Mouse (Mus musculus) midbrain, embryonic 11.5 days (tissue): ENCODE data around the gene Rps25. TPM values are rescaled to one million over a fixed set of nuclear protein-coding genes. Genes with fewer than 3 reads are reported as not detected.

Experiments used
- ATAC-seq: fragments of 200-750 bp; cut with Nextera tagmentation; 2 replicates; pipeline ENCODE4 v1.8.0; 2017; ENCODE audit warnings: moderate TSS enrichment, moderate library complexity; ENCODE audit not compliant: low FRiP score
- DNase-seq: peaks from one replicate; pipeline ENCODE4 v3.0.0; 2015; ENCODE audit warnings: low spot score; ENCODE audit errors: missing footprints
- H3K27ac ChIP-seq: fragments of 300-500 bp; sonication (generic); 2 replicates; pipeline ENCODE4 v1.5.1; 2014; ENCODE audit warnings: low read depth, low read length
- H3K27me3 ChIP-seq: fragments of 300-500 bp; sonication (generic); 2 replicates; pipeline ENCODE4 v1.6.1; 2014; ENCODE audit warnings: mild to moderate bottlenecking, low read length, moderate library complexity, mixed read lengths; ENCODE audit not compliant: control insufficient read depth, insufficient read depth
- H3K36me3 ChIP-seq: fragments of 300-500 bp; sonication (generic); 2 replicates; pipeline ENCODE4 v1.6.1; 2014; ENCODE audit warnings: mild to moderate bottlenecking, low read length, moderate library complexity, mixed read lengths; ENCODE audit not compliant: control insufficient read depth, insufficient read depth
- H3K4me1 ChIP-seq: fragments of 300-500 bp; sonication (generic); 2 replicates; pipeline ENCODE4 v1.6.1; 2014; ENCODE audit warnings: low read length; ENCODE audit not compliant: control insufficient read depth, insufficient read depth
- H3K4me2 ChIP-seq: fragments of 300-500 bp; sonication (generic); 2 replicates; pipeline ENCODE4 v1.6.1; 2014; ENCODE audit warnings: mild to moderate bottlenecking, moderate library complexity
- H3K4me3 ChIP-seq: fragments of 300-500 bp; sonication (generic); 2 replicates; pipeline ENCODE4 v1.5.1; 2014; ENCODE audit warnings: low read depth, low read length
- H3K9ac ChIP-seq: fragments of 300-500 bp; sonication (generic); 2 replicates; pipeline ENCODE4 v1.6.1; 2014; ENCODE audit warnings: low read length
- H3K9me3 ChIP-seq: fragments of 300-500 bp; sonication (generic); 2 replicates; pipeline ENCODE4 v1.6.1; 2016; ENCODE audit warnings: low read length; ENCODE audit not compliant: control insufficient read depth
- WGBS: fragments of 180-500 bp; shearing (Covaris S2); extraction: QIAGEN DNeasy Blood & Tissue Kit; methylation state at CpG from one replicate; pipeline ENCODE4 v1.1.7; 2014; 5-methylcytosine and 5-hydroxymethylcytosine counted together
- polyA plus RNA-seq: library from polyadenylated mRNA; unstranded; fragments of >200 nt; fragmentation: Nextera tagmentation; extraction: Ambion mirVana; gene quantifications from 2 replicates; pipeline ENCODE4 v1.2.1, GENCODE M21; 2014

Rps25 gene
- polyA plus RNA-seq, 1 experiment from 2014 or later: 1,826 TPM

DNA sequence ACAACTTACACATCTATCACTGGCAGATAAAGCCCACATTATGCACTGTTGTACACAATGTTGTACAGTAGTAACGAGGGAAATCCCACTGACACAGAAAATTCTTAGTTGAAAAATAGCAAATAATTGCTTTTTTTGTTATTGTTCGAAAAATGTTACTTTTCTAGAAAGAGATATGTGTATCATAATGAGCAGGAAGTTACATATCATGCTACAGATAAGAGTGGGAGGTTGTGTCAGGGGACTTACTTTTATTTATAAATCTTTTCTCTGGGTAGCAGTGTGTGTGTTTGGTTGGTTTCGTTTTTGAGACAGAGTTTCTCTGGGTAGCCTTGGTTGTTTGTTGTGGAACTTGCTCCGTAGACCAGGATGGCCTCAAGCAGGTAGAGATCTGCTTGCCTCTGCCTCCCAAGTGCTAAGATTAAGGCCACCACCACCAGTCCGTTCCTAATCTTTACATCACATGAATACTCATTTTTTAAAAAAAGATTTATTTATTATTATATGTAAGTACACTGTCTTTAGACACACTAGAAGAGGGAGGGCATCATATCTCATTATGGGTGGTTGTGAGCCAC, 28.7 kb upstream of the Rps25 start:
- ATAC-seq: no peak
- peak overlapping the region; percentile 93 for H3K4me2 ChIP-seq
- H3K36me3 ChIP-seq: peaks cover 12% of the 10 kb centered on the region; the same call in 1 of the 2 replicates
- no peak overlapping the region for H3K27ac ChIP-seq
- H3K27me3 ChIP-seq: no peaks in the 10 kb centered on the region
- H3K4me3 ChIP-seq: peak overlapping the region; percentile 89
- no peak for DNase-seq
- 90% methylated on average over 5 of the region's 5 CpGs for WGBS
- no peaks in the 10 kb centered on the region for H3K9me3 ChIP-seq
- H3K9ac ChIP-seq: peak overlapping the region; percentile 94; the same call in 1 of the 2 replicates
- H3K4me1 ChIP-seq: peaks cover 12% of the 10 kb centered on the region

DNA sequence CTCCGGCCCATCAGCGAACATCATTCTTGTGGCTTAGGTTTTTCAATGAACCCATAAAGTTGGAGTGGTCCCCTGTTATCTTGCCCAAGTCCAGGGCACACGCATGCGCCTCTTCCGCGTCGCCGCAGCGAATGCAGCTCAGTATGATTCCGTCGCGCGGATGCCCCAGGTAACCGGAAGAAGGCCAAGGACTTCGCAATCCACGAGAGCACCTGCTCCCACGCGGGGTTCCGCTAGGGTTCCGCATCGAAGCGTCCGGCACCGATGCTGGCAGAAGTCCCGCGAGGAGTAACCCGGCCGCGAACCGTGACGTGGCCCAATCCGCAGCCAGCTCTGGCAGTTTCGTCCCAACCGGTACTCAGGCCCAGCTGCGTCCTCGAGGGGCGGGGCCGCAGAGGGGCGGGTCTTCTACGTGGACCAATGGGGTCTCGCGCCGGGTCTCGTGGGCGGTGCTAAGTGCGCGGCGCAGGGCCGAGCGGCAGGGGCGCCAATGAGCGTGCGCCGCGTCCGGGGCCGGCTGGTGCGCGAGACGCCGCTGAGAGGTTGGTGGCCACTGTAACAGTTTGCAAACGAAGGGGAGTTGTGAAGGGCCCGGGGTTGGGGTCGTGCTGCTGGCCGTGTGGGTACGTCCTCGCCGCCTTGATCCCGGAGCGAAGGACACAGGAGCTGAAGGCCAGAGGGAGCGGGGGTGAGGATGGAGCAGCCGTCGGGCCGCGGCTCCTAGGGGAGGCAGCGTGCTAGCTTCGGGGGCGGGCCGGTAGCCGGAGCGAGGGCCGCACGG, 27.7 kb upstream of the Rps25 start, which contains the start of gene Hyou1:
Gene Hyou1 (plus strand): TSS at position 437 of the 781 bp plus-strand sequence.
- peak; percentile 99 for ATAC-seq
- Histone ChIP-seq H3K27ac (peak within 1 kb of the TSS; percentile 63), H3K4me2 (peak within 1 kb of the TSS; percentile 93), H3K4me3 (peak within 1 kb of the TSS; percentile 89), H3K9me3 (no peaks in the 10 kb centered on the region), H3K9ac (peak within 1 kb of the TSS; percentile 94), H3K27me3 (no peaks in the 10 kb centered on the region), H3K36me3 (peaks cover 12% of the 10 kb centered on the region; the same call in 1 of the 2 replicates), H3K4me1 (peaks cover 12% of the 10 kb centered on the region)
- DNase-seq: peak; percentile 100
- under 1% methylated on average over 82 of the region's 83 CpGs for WGBS

GRCm38 (mm10) chr9:44379862-44380261, 27.1 kb upstream of the Rps25 start:
- ATAC-seq: peak; percentile 43; the same call in 1 of the 2 replicates

DNA sequence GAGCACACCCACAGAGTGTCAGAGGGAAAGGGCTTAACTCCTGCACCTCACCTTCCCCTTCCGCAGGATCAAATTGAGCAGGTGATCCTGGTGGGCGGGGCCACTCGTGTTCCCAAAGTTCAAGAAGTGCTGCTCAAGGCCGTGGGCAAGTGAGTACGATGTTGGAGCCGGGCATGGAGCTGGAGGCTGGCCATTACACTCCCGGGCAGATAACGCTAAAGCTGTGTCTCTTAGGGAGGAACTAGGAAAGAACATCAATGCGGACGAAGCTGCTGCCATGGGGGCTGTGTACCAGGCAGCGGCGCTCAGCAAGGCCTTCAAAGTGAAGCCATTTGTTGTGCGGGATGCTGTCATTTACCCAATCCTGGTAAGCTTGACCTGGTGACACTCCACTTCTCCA, 22.3 kb upstream of the Rps25 start:
- Histone ChIP-seq H3K27me3 (no peaks in the 10 kb centered on the region), H3K4me1 (peaks cover 9% of the 10 kb centered on the region), H3K9ac (no peak overlapping the region), H3K36me3 (peaks cover 39% of the 10 kb centered on the region), H3K27ac (no peak overlapping the region), H3K9me3 (no peaks in the 10 kb centered on the region), H3K4me2 (no peak overlapping the region), H3K4me3 (no peak overlapping the region)
- no peak for ATAC-seq
- WGBS: 93% methylated on average over 13 of the region's 13 CpGs
- DNase-seq: no peak

More at GRCm38 (mm10) chr9:44379862-44380261, 27.1 kb upstream of the Rps25 start:
- Histone ChIP-seq H3K36me3 (peaks cover 13% of the 10 kb centered on the region; the same call in 1 of the 2 replicates), H3K4me3 (peak overlapping the region; percentile 89), H3K9ac (peak overlapping the region; percentile 94), H3K9me3 (no peaks in the 10 kb centered on the region), H3K27me3 (no peaks in the 10 kb centered on the region), H3K4me2 (peak overlapping the region; percentile 93), H3K27ac (peak overlapping the region; percentile 63; the same call in 1 of the 2 replicates), H3K4me1 (peaks cover 12% of the 10 kb centered on the region)
- DNase-seq: no peak
- 18% methylated on average over 15 of the region's 15 CpGs for WGBS

GRCm38 (mm10) chr9:44387221-44387620, 19.7 kb upstream of the Rps25 start:
- Histone ChIP-seq H3K4me2 (no peak overlapping the region), H3K36me3 (peaks cover 35% of the 10 kb centered on the region), H3K27me3 (no peaks in the 10 kb centered on the region), H3K9me3 (no peaks in the 10 kb centered on the region), H3K4me1 (no peaks in the 10 kb centered on the region), H3K27ac (no peak overlapping the region), H3K9ac (no peak overlapping the region), H3K4me3 (no peak overlapping the region)
- 85% methylated on average over 3 of the region's 3 CpGs for WGBS
- ATAC-seq: no peak
- no peak for DNase-seq

GRCm38 (mm10) chr9:44389273-44389672, 17.7 kb upstream of the Rps25 start:
- Histone ChIP-seq H3K27ac (no peak overlapping the region), H3K27me3 (no peaks in the 10 kb centered on the region), H3K36me3 (peaks cover 29% of the 10 kb centered on the region), H3K4me3 (no peak overlapping the region), H3K4me2 (no peak overlapping the region), H3K9me3 (no peaks in the 10 kb centered on the region), H3K9ac (no peak overlapping the region), H3K4me1 (no peaks in the 10 kb centered on the region)
- DNase-seq (peak; percentile 89), ATAC-seq (no peak)
- 67% methylated on average over 8 of the region's 8 CpGs for WGBS

GRCm38 (mm10) chr9:44391466-44391865, 15.5 kb upstream of the Rps25 start:
- ATAC-seq (peak; percentile 55; the same call in 1 of the 2 replicates), DNase-seq (peak; percentile 93)
- no peaks in the 10 kb centered on the region for H3K9me3 ChIP-seq
- H3K27me3 ChIP-seq: no peaks in the 10 kb centered on the region
- H3K36me3 ChIP-seq: peaks cover 22% of the 10 kb centered on the region
- H3K4me2 ChIP-seq: no peak overlapping the region
- H3K27ac ChIP-seq: no peak overlapping the region
- no peak overlapping the region for H3K9ac ChIP-seq
- H3K4me3 ChIP-seq: no peak overlapping the region
- WGBS: 40% methylated on average over 4 of the region's 4 CpGs
- H3K4me1 ChIP-seq: no peaks in the 10 kb centered on the region

DNA sequence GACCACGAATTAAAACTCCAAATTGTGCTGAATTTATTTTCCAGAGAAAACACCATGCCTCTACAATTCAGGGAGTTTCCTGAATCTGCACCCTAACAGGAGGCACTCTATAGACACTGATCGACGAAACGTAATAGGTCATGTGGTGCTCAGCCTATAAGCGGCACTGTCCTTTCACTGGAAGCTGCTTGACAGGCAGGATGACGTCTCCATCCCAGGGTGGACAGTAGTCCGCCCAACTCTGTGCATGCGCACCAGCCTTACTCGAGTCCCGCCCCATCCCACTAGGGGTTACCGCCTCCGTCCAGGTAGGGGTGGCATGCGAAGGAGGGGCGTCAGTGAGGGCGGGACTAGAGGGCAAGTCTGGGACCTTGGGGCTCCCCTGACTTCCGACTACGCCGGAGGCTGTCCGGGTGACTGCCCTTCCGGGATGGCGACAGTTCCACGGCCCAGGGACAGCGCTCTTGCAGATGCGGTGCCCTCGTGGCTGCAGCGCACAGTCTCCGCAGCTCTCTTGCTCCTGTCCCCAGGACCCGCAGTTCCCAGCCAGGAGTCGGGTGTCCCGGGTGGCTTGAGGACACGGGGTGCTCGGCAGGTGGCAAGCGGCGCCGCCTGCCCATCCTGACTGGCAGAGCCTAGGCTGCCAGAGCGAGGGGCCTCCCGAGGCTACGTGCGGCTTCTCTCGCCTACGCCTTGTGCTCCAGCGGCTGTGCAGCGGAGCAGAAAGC, 10.1 kb upstream of the Rps25 start, which contains the start of gene Slc37a4:
Gene Slc37a4 (plus strand): TSS at position 169 of the 728 bp plus-strand sequence.
- peak within 1 kb of the TSS; percentile 81 for H3K9ac ChIP-seq
- H3K36me3 ChIP-seq: peaks cover 3% of the 10 kb centered on the region
- no peaks in the 10 kb centered on the region for H3K9me3 ChIP-seq
- ATAC-seq (peak; percentile 98), DNase-seq (peak; percentile 95)
- under 1% methylated on average over 43 of the region's 43 CpGs for WGBS
- H3K4me1 ChIP-seq: peaks cover 7% of the 10 kb centered on the region; the same call in 1 of the 2 replicates
- peak within 1 kb of the TSS; percentile 48; the same call in 1 of the 2 replicates for H3K27ac ChIP-seq
- peak within 1 kb of the TSS; percentile 76 for H3K4me3 ChIP-seq
- H3K4me2 ChIP-seq: peak within 1 kb of the TSS; percentile 98
- H3K27me3 ChIP-seq: no peaks in the 10 kb centered on the region
